17 mouse cellular contexts compared by ENCODE assay signal in the genomic region with DNA sequence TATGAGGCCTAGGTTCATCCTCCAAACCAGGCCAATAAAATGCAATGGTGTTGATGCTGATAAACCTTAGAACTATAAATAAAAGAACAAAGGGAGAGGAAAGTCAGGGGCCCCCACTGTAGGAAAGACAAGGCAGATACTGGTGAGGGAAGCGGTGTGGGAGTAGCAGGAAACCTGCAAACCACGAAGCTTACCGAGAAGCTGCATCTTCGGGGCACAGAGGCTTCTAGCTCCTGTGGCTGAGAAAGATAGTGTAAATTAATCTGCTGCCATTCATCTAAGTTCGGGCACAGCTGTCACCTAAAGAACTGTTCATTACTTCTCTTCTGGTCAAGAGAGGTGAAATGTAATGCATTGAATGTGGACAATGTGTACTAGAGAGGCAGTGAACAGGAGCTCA. TPM values are rescaled to one million over a fixed set of nuclear protein-coding genes. Genes with fewer than 3 reads are reported as not detected.
A peak's percentile ranks its signal among the peaks of the same experiment; 100 is the strongest.
DNase-seq lines count a peak whose midpoint lies in the region; ATAC-seq lines count a peak whose summit lies in the region.
"Had no signal": no experiment of that assay in that cellular context is flagged by ENCODE, and none has a peak within 500 bp of the region (broad histone marks: within the 10 kb centered on the region; RNA-seq: fewer than 3 reads in every experiment).

No protein-coding gene starts in this region.

- no peaks in the 10 kb centered on the region for H3K9me3 ChIP-seq in hindbrain, embryonic 13.5 days
- H3K9me3 ChIP-seq in hindbrain, embryonic 16.5 days (ENCODE audit: control insufficient read depth, low read length), result no peaks in the 10 kb centered on the region
- H3K9me3 ChIP-seq in midbrain, embryonic 16.5 days (replicated peaks; ENCODE audit: control insufficient read depth, low read length, poor library complexity, severe bottlenecking), result no peaks in the 10 kb centered on the region
- no peaks in the 10 kb centered on the region for H3K9me3 ChIP-seq in forebrain, embryonic 14.5 days (replicated peaks; ENCODE audit: control insufficient read depth, low read length)
- H3K9me3 ChIP-seq: forebrain, embryonic 15.5 days; kidney, embryonic 15.5 days; midbrain, embryonic 13.5 days had no signal

- H3K27me3 ChIP-seq in hindbrain, embryonic 13.5 days, result no peaks in the 10 kb centered on the region
- H3K27me3 ChIP-seq in hindbrain, embryonic 16.5 days (replicated peaks; ENCODE audit: control insufficient read depth, insufficient read depth, low read length), result no peaks in the 10 kb centered on the region
- H3K27me3 ChIP-seq in midbrain, embryonic 16.5 days (ENCODE audit: control insufficient read depth, insufficient read depth, low read depth, low read length), result no peaks in the 10 kb centered on the region
- no peaks in the 10 kb centered on the region for H3K27me3 ChIP-seq in forebrain, embryonic 14.5 days (replicated peaks; ENCODE audit: control insufficient read depth, insufficient read depth, low read length)
- H3K27me3 ChIP-seq: forebrain, embryonic 15.5 days; kidney, embryonic 15.5 days; midbrain, embryonic 13.5 days had no signal

- H3K4me3 ChIP-seq in hindbrain, embryonic 13.5 days, result no peak overlapping the region
- no peak overlapping the region for H3K4me3 ChIP-seq in hindbrain, embryonic 16.5 days (ENCODE audit: low read length)
- no peak overlapping the region for H3K4me3 ChIP-seq in midbrain, embryonic 16.5 days (ENCODE audit: low read depth, low read length)
- H3K4me3 ChIP-seq in forebrain, embryonic 14.5 days (ENCODE audit: low read depth, low read length), result no peak overlapping the region
- H3K4me3 ChIP-seq: forebrain, embryonic 15.5 days; kidney, embryonic 15.5 days; midbrain, embryonic 13.5 days had no signal

- peaks cover 4% of the 10 kb centered on the region; the same call in 1 of the 2 replicates for H3K4me1 ChIP-seq in hindbrain, embryonic 13.5 days (replicated peaks)
- H3K4me1 ChIP-seq in hindbrain, embryonic 16.5 days (ENCODE audit: control insufficient read depth, insufficient read depth, low read depth, low read length), result no peaks in the 10 kb centered on the region
- H3K4me1 ChIP-seq in midbrain, embryonic 16.5 days (ENCODE audit: control insufficient read depth, insufficient read depth, low read length), result no peaks in the 10 kb centered on the region
- no peaks in the 10 kb centered on the region for H3K4me1 ChIP-seq in forebrain, embryonic 14.5 days (ENCODE audit: control insufficient read depth, insufficient read depth, low read length)
- H3K4me1 ChIP-seq: forebrain, embryonic 15.5 days; kidney, embryonic 15.5 days; midbrain, embryonic 13.5 days had no signal

- peak overlapping the region; percentile 35; the same call in 1 of the 2 replicates for H3K27ac ChIP-seq in hindbrain, embryonic 13.5 days
- no peak overlapping the region for H3K27ac ChIP-seq in hindbrain, embryonic 16.5 days (ENCODE audit: low read depth, low read length)
- no peak overlapping the region for H3K27ac ChIP-seq in midbrain, embryonic 16.5 days (ENCODE audit: low read length)
- no peak overlapping the region for H3K27ac ChIP-seq in forebrain, embryonic 14.5 days (ENCODE audit: low read depth, low read length)
- H3K27ac ChIP-seq: forebrain, embryonic 15.5 days; kidney, embryonic 15.5 days; midbrain, embryonic 13.5 days had no signal

- H3K9ac ChIP-seq in hindbrain, embryonic 13.5 days, result no peak overlapping the region
- no peak overlapping the region for H3K9ac ChIP-seq in hindbrain, embryonic 16.5 days (ENCODE audit: low read depth, low read length)
- H3K9ac ChIP-seq in midbrain, embryonic 16.5 days (ENCODE audit: low read depth, low read length), result no peak overlapping the region
- H3K9ac ChIP-seq in forebrain, embryonic 14.5 days (ENCODE audit: low read length), result no peak overlapping the region
- H3K9ac ChIP-seq: forebrain, embryonic 15.5 days; kidney, embryonic 15.5 days; midbrain, embryonic 13.5 days had no signal

- no peaks in the 10 kb centered on the region for H3K36me3 ChIP-seq in hindbrain, embryonic 13.5 days
- H3K36me3 ChIP-seq in hindbrain, embryonic 16.5 days (ENCODE audit: control insufficient read depth, insufficient read depth, low read length), result no peaks in the 10 kb centered on the region
- H3K36me3 ChIP-seq in midbrain, embryonic 16.5 days (ENCODE audit: control insufficient read depth, insufficient read depth, low read length), result no peaks in the 10 kb centered on the region
- no peaks in the 10 kb centered on the region for H3K36me3 ChIP-seq in forebrain, embryonic 14.5 days (ENCODE audit: control insufficient read depth, insufficient read depth, low read length)
- H3K36me3 ChIP-seq: forebrain, embryonic 15.5 days; kidney, embryonic 15.5 days; midbrain, embryonic 13.5 days had no signal

- WGBS in hindbrain, embryonic 13.5 days, result 42% methylated on average over 5 of the region's 5 CpGs
- 49% methylated on average over 5 of the region's 5 CpGs for WGBS in hindbrain, embryonic 16.5 days
- 71% methylated on average over 5 of the region's 5 CpGs for WGBS in midbrain, embryonic 16.5 days
- WGBS in forebrain, embryonic 14.5 days, result 65% methylated on average over 5 of the region's 5 CpGs

- DNase-seq in thymus, postnatal 36 days, result peak; percentile 23 to 36
- DNase-seq in cerebellum, adult 8-10 months, result no peak
- DNase-seq in forebrain, embryonic 14.5 days (ENCODE audit: low spot score), result no peak
- DNase-seq: adrenal gland, postnatal 10 days; cerebellum, postnatal 10 days; lung, postnatal 10 days; right cerebral cortex, postnatal 25 days had no signal

- no peak for ATAC-seq in hindbrain, embryonic 13.5 days (ENCODE audit: low FRiP score)
- no peak for ATAC-seq in hindbrain, embryonic 16.5 days
- ATAC-seq in granulocyte monocyte progenitor cell, adult 5-6 weeks (replicated peaks; ENCODE audit: poor library complexity, severe bottlenecking), result peak; percentile 35; the same call in 1 of the 2 replicates
- ATAC-seq in megakaryocyte progenitor cell, adult 5-6 weeks (replicated peaks; ENCODE audit: poor library complexity), result peak; percentile 88
- ATAC-seq in midbrain, embryonic 16.5 days, result no peak
- no peak for ATAC-seq in forebrain, embryonic 14.5 days
- ATAC-seq: forebrain, embryonic 15.5 days; midbrain, embryonic 13.5 days had no signal

- no peak overlapping the region for H3K4me2 ChIP-seq in hindbrain, embryonic 13.5 days
- no peak overlapping the region for H3K4me2 ChIP-seq in hindbrain, embryonic 16.5 days (ENCODE audit: low read length)
- no peak overlapping the region for H3K4me2 ChIP-seq in midbrain, embryonic 16.5 days (ENCODE audit: low read length)
- H3K4me2 ChIP-seq in forebrain, embryonic 14.5 days (ENCODE audit: low read length), result no peak overlapping the region
- H3K4me2 ChIP-seq: forebrain, embryonic 15.5 days; heart, embryonic 11.5 days; kidney, embryonic 15.5 days; midbrain, embryonic 13.5 days had no signal

RNA-seq across cellular contexts. Expression of gene Chl1, which starts 37.1 kb away (rescaled TPM):
- polyA plus RNA-seq in hindbrain, embryonic 13.5 days (2015; fragmentation: Nextera tagmentation; extraction: Ambion mirVana), result 108 and 117 TPM in 2 replicates
- polyA plus RNA-seq in hindbrain, embryonic 16.5 days (2015; fragmentation: Nextera tagmentation; extraction: Ambion mirVana), result 143 and 157 TPM in 2 replicates
- not detected in 2 replicates for total RNA-seq in granulocyte monocyte progenitor cell, adult 5-6 weeks (2014; fragmentation: Nextera tagmentation)
- total RNA-seq in granulocyte monocyte progenitor cell, adult 5-6 weeks (2017), result not detected in 2 replicates
- total RNA-seq in megakaryocyte progenitor cell, adult 5-6 weeks (2015), result 0.17 TPM in 1 of 2 replicates, not detected in the other
- total RNA-seq in megakaryocyte progenitor cell, adult 5-6 weeks (2017), result not detected in 2 replicates
- polyA plus RNA-seq in midbrain, embryonic 16.5 days (2015; fragmentation: Nextera tagmentation; extraction: Ambion mirVana), result 178 and 202 TPM in 2 replicates
- polyA plus RNA-seq in forebrain, embryonic 14.5 days (2014; fragmentation: Nextera tagmentation; extraction: Ambion mirVana), result 77.0 and 111 TPM in 2 replicates
- polyA plus RNA-seq: liver, adult 2 months had no signal

Comparison
In these comparisons a context has a peak if more than half of its experiments do, and no peak if none do; other contexts are left out.
1. ATAC-seq: peak in granulocyte monocyte progenitor cell, adult 5-6 weeks (single experiment) and megakaryocyte progenitor cell, adult 5-6 weeks (single experiment); none in hindbrain, embryonic 13.5 days (single experiment), hindbrain, embryonic 16.5 days (single experiment), midbrain, embryonic 16.5 days (single experiment) and forebrain, embryonic 14.5 days (single experiment).
2. DNase-seq: peak in thymus, postnatal 36 days (2 of 2); none in cerebellum, adult 8-10 months (single experiment) and forebrain, embryonic 14.5 days (single experiment).